Mouse (Mus musculus) urinary bladder, adult 2 months (tissue): ENCODE results near the gene Psmd9. TPM values are rescaled to one million over a fixed set of nuclear protein-coding genes. Genes with fewer than 3 reads are reported as not detected.

ENCODE experiments used
- DNase-seq: peaks from one replicate; pipeline ENCODE4 v3.0.0; 2022; ENCODE audit warnings: low spot score
- polyA plus RNA-seq: library from polyadenylated mRNA; depleted of rRNA; stranded (reverse); fragments of >200 nt; gene quantifications from 2 replicates; pipeline ENCODE4 v1.2.3, GENCODE M21; 2012; rRNA removed

Gene Psmd9
- polyA plus RNA-seq, 1 experiment = 26.7 TPM

DNA sequence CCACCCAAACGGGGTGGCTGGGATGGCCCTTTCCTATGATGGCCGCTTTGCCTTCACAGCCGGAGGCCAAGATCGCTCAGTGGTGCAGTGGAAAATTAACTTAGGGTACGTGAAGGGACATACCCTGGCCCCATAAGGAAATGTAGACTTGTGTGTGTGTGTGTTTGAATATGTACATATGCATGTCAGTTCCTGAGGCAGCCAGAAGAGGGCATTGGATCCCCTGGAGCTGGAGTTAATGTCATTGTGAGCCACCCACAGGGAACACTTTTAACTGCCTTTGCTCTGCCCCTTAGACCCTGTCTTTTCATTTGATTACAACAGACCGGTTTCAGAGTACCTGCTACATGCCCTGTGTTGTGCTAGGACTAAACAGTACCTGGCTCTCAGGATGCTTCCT, 129.3 kb downstream of the Psmd9 start:
- no peak for DNase-seq

Other genes starting within 250 kb of the Psmd9 start
- 20.5 and 28.8 TPM in 2 replicates for gene Kdm2b, start 179.6 kb upstream of the Psmd9 start, polyA plus RNA-seq
- 34.2 and 41.7 TPM in 2 replicates for gene Orai1, start 154.3 kb upstream of the Psmd9 start, polyA plus RNA-seq
- gene Morn3, start 122.4 kb upstream of the Psmd9 start, polyA plus RNA-seq = not detected in 2 replicates
- 7.5 and 14.4 TPM in 2 replicates for gene Tmem120b, start 101.0 kb upstream of the Psmd9 start, polyA plus RNA-seq
- gene Rhof, start 36.7 kb upstream of the Psmd9 start, polyA plus RNA-seq = 1.6 and 1.8 TPM in 2 replicates
- 3.1 and 10.4 TPM in 2 replicates for gene Setd1b, start 27.2 kb upstream of the Psmd9 start, polyA plus RNA-seq
- 0.27 and 0.45 TPM in 2 replicates for gene Hpd, start 13.3 kb downstream of the Psmd9 start, polyA plus RNA-seq
- gene Wdr66, start 82.7 kb downstream of the Psmd9 start, polyA plus RNA-seq = 4.1 and 4.8 TPM in 2 replicates
- 10.5 and 14.8 TPM in 2 replicates for gene Bcl7a, start 174.4 kb downstream of the Psmd9 start, polyA plus RNA-seq
- 27.6 and 28.0 TPM in 2 replicates for gene Mlxip, start 225.4 kb downstream of the Psmd9 start, polyA plus RNA-seq